Mouse (Mus musculus): ENCODE data around the gene Zdhhc12. TPM values are rescaled to one million over a fixed set of nuclear protein-coding genes. Genes with fewer than 3 reads are reported as not detected.
A peak's percentile ranks its signal among the peaks of the same experiment; 100 is the strongest.
"Not testable (repeated sequence)": the region's sequence is repeated elsewhere in the genome, so short reads cannot be mapped to it uniquely, and the experiment has no call there.

The Zdhhc12 gene
- polyA plus RNA-seq, 1 experiment from 2014 or later = 36.3 TPM

DNA sequence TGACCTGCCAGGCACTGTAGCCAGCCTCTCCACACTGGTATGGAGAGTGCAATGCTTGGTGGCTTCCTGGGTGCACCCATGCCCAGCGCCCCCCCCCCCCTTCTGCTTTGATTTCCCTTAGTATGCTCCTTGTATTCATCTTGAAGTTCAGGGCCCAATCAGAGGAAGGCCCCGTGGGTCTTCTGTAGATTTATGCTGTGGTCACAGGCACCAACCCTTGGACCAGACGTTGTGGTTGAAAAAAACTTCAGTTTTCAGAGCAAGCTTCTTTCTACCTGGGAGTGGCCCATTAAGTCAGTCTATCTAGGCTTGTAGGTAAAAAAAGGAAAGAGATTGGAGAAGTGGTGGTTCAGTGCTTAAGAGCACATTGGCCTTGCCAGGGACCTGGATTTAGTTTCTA, 29.7 kb downstream of the Zdhhc12 start:
- Histone ChIP-seq H3K4me3 (ENCODE audit: low read length) (peak overlapping the region; percentile 68), H3K4me1 (ENCODE audit: control insufficient read depth, insufficient read depth, low read length) (peaks cover 22% of the 10 kb centered on the region), H3K9me3 (ENCODE audit: control insufficient read depth, low read length) (no peaks in the 10 kb centered on the region), H3K4me2 (replicated peaks; ENCODE audit: low read depth, low read length) (peak overlapping the region; percentile 86), H3K9ac (ENCODE audit: low read depth, low read length) (peak overlapping the region; percentile 73), H3K27ac (ENCODE audit: low read depth, low read length) (no peak overlapping the region; the same call in 1 of the 2 replicates), H3K36me3 (ENCODE audit: control insufficient read depth, insufficient read depth, low read length) (peaks cover 10% of the 10 kb centered on the region), H3K27me3 (ENCODE audit: control insufficient read depth, insufficient read depth, low read length) (no peaks in the 10 kb centered on the region)
- ATAC-seq (ENCODE audit: low FRiP score, low TSS enrichment) = no peak
- 7% methylated on average over 3 of the region's 3 CpGs for WGBS

DNA sequence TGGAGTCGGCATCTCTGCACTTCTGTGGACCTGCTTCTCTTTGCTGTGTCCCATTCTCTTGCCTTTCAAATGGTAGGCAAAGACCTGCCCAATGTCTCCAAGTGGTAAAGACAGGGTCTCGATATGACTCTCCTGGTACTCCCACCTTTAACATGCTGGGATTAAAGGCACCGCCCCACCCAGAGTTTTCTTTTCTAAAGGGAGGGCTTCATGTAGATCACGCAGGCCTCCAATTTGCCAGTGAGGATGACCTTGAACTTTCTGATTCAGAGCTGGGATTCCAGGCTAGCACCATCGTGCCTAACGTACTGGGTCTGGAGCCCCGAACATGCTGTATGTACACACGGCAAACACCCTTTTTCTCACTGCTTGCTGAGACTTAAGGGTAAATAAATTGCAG, 30.2 kb downstream of the Zdhhc12 start:
- Histone ChIP-seq H3K4me2 (replicated peaks; ENCODE audit: low read depth, low read length) (peak overlapping the region; percentile 86), H3K27me3 (ENCODE audit: control insufficient read depth, insufficient read depth, low read length) (no peaks in the 10 kb centered on the region)
- 2% methylated on average over 8 of the region's 8 CpGs for WGBS

DNA sequence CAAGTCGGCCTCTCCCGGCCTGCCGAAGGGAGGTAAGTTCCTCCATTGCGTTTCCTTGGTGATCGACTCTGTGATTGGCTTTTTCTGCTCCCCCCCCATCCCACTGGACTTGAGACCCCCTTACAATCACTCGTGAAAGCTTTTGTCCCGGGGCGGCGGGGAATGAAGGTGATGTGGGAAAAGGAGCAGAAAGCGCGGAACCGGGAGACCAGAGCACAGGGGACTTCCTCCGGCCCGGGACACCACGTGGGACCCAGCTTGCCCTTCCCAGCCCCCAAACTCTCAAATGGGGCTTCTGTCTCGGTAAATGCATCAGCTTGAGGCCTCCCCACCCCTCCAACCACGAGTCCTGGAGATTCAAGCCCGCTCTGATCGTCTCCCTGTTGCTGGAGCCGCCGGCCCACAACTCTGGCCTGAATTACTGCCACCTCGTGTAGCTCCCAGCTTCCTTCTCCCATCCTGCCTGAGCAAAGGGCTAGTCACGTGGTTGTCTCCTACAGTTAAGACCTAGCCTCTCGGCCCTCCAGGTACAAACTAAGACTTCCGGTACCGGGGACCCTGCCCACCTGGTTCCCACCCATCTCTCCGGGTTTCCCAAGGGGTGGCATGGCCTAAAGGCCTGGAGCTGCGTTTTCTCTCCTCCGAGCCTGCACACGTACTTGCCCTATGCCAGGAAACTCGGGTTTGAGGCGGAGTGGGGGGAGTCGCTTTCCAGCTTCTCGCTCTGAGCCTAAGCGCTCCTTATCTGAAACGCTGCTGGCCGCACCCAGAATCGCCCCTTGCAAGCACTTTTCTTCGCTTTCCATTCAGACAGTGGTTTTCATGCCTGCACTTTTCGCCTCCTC, 31.0 kb downstream of the Zdhhc12 start:
- H3K36me3 ChIP-seq (ENCODE audit: control insufficient read depth, insufficient read depth, low read length) = no peaks in the 10 kb centered on the region
- peak overlapping the region; percentile 68 for H3K4me3 ChIP-seq (ENCODE audit: low read length)
- ATAC-seq (ENCODE audit: low FRiP score, low TSS enrichment) = peak; percentile 25; the same call in 1 of the 2 replicates
- H3K4me2 ChIP-seq (replicated peaks; ENCODE audit: low read depth, low read length) = peak overlapping the region; percentile 86
- H3K4me1 ChIP-seq (ENCODE audit: control insufficient read depth, insufficient read depth, low read length) = peaks cover 15% of the 10 kb centered on the region
- under 1% methylated on average over 40 of the region's 40 CpGs for WGBS
- H3K9ac ChIP-seq (ENCODE audit: low read depth, low read length) = peak overlapping the region; percentile 73
- no peaks in the 10 kb centered on the region for H3K9me3 ChIP-seq (ENCODE audit: control insufficient read depth, low read length)
- H3K27ac ChIP-seq (ENCODE audit: low read depth, low read length) = peak overlapping the region; percentile 95
- no peaks in the 10 kb centered on the region for H3K27me3 ChIP-seq (ENCODE audit: control insufficient read depth, insufficient read depth, low read length)

More for the DNA sequence above, 30.2 kb downstream of the Zdhhc12 start:
- ATAC-seq (ENCODE audit: low FRiP score, low TSS enrichment) = no peak
- H3K9ac ChIP-seq (ENCODE audit: low read depth, low read length) = peak overlapping the region; percentile 73
- H3K4me3 ChIP-seq (ENCODE audit: low read length) = peak overlapping the region; percentile 68
- H3K4me1 ChIP-seq (ENCODE audit: control insufficient read depth, insufficient read depth, low read length) = peaks cover 18% of the 10 kb centered on the region
- peaks cover 4% of the 10 kb centered on the region for H3K36me3 ChIP-seq (ENCODE audit: control insufficient read depth, insufficient read depth, low read length)
- no peaks in the 10 kb centered on the region for H3K9me3 ChIP-seq (ENCODE audit: control insufficient read depth, low read length)
- H3K27ac ChIP-seq (ENCODE audit: low read depth, low read length) = peak overlapping the region; percentile 95

DNA sequence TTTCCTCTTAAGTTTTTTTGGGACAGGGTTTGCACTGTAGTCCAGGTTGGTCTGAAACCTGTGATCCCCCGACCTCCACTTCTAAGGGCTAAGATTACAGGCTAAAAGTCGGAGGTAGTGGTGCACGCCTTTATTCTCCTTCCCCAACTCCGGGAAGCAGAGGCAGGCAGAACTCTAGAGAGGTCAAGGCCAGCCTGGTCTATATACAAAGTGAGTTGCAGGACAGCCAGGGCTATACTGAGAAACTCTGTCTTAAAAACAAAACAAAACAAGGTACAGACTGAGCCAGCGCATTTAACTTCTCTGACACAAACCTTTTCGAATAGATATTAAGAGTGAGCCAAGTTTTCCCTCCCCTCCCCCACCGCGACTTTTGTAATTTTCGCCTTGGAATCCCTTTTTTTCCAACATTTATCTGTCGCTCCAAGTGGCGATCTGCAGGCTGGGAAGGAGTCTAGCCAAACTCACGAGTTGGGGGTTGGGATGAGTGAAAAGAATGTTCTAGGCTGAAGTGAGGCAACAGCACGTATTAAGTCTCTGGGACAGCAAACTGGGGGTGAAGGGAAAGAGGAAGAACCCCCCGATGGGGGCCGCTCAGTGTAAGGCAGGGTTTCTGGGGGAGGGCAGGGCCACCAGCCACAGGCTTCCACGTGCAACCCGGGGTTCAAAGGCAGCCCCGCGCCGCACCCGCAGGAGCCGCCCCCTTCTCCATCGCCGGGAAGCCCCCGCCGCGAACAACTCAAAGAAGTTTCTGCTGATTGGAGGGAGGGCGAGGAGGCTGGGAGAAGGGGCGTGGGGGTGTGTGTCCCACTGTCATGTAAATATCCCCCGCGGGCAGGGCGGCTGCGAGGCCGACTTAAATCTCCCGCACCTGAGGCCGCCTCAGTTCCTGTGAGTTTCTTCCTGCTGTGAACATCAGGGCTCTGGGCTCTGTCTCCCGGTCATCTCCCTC, 32.0 kb downstream of the Zdhhc12 start:
- Histone ChIP-seq H3K36me3 (ENCODE audit: control insufficient read depth, insufficient read depth, low read length) (no peaks in the 10 kb centered on the region), H3K4me1 (ENCODE audit: control insufficient read depth, insufficient read depth, low read length) (peaks cover 19% of the 10 kb centered on the region), H3K9me3 (ENCODE audit: control insufficient read depth, low read length) (no peaks in the 10 kb centered on the region), H3K27ac (ENCODE audit: low read depth, low read length) (peak overlapping the region; percentile 95), H3K9ac (ENCODE audit: low read depth, low read length) (peak overlapping the region; percentile 73), H3K4me2 (replicated peaks; ENCODE audit: low read depth, low read length) (peak overlapping the region; percentile 86), H3K27me3 (ENCODE audit: control insufficient read depth, insufficient read depth, low read length) (no peaks in the 10 kb centered on the region), H3K4me3 (ENCODE audit: low read length) (peak overlapping the region; percentile 68)
- 9% methylated on average over 36 of the region's 37 CpGs for WGBS
- peak; percentile 2; the same call in 1 of the 2 replicates for ATAC-seq (ENCODE audit: low FRiP score, low TSS enrichment)

DNA sequence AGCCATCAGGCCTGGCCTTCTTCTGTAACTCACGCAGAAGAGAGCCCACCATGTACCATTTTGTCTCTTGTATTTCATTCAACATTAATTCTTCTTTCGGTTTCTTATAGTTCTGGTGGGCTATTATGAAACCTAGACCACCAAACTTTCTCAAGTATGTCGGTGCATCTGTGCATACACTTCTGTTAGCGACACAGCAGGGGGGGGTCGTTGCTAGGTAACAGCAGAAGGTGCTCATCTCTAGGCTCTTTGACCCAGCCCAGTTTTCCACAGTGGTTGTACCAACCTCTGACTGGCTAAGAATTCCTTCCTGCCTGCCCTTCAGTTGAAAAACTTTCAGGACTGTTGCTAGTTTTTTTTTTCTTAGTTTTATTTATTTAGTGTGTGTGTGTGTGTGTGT, 35.0 kb downstream of the Zdhhc12 start:
- no peak for ATAC-seq (ENCODE audit: low FRiP score, low TSS enrichment)
- H3K27ac ChIP-seq (ENCODE audit: low read depth, low read length) = no peak overlapping the region

DNA sequence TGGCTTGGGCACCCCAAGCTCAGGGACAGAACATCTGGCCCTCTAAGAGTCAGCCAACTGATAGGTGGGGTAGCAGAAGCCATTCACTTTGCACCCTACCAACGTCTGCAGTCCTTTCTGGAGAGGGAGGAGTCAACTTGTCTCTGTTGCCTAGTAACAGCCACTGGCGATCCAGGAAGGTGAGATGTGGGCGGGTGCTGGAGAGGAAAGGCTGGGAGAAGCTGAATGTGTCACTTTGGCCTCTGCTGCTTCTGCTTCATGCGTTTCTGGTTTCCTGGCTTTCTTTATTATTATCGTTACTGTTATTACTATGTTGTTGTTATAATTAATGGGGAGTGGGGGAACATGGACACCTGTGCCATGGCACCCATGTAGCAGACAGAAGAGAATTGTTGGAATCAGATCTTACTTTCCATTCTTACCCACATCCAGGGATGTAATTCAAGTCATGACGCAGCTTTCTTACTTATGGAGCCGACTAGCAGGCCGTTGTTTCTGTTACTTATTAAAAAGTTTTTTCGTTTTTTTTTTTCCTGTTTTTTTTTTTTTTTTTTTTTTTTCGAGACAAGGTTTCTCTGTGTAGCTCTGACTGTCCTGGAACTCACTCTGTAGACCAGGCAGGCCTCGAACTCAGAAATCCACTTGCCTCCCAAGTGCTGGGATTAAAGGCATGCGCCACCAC, 36.1 kb downstream of the Zdhhc12 start, which contains the start of gene Set:
Gene Set (plus strand): TSS at position 156 of the 682 bp plus-strand sequence.
- Histone ChIP-seq H3K4me2 (replicated peaks; ENCODE audit: low read depth, low read length) (no peak within 1 kb of the TSS), H3K27me3 (ENCODE audit: control insufficient read depth, insufficient read depth, low read length) (no peaks in the 10 kb centered on the region), H3K4me3 (ENCODE audit: low read length) (no peak within 1 kb of the TSS), H3K4me1 (ENCODE audit: control insufficient read depth, insufficient read depth, low read length) (peaks cover 4% of the 10 kb centered on the region; the same call in 1 of the 2 replicates), H3K36me3 (ENCODE audit: control insufficient read depth, insufficient read depth, low read length) (no peaks in the 10 kb centered on the region), H3K9me3 (ENCODE audit: control insufficient read depth, low read length) (no peaks in the 10 kb centered on the region), H3K27ac (ENCODE audit: low read depth, low read length) (no peak within 1 kb of the TSS), H3K9ac (ENCODE audit: low read depth, low read length) (no peak within 1 kb of the TSS)
- 43% methylated on average over 12 of the region's 12 CpGs for WGBS
- ATAC-seq (ENCODE audit: low FRiP score, low TSS enrichment) = no peak

More for the DNA sequence above, 35.0 kb downstream of the Zdhhc12 start:
- Histone ChIP-seq H3K4me3 (ENCODE audit: low read length) (no peak overlapping the region), H3K9me3 (ENCODE audit: control insufficient read depth, low read length) (no peaks in the 10 kb centered on the region), H3K4me2 (replicated peaks; ENCODE audit: low read depth, low read length) (no peak overlapping the region), H3K27me3 (ENCODE audit: control insufficient read depth, insufficient read depth, low read length) (no peaks in the 10 kb centered on the region), H3K9ac (ENCODE audit: low read depth, low read length) (no peak overlapping the region), H3K36me3 (ENCODE audit: control insufficient read depth, insufficient read depth, low read length) (no peaks in the 10 kb centered on the region), H3K4me1 (ENCODE audit: control insufficient read depth, insufficient read depth, low read length) (peaks cover 9% of the 10 kb centered on the region)
- 72% methylated on average over 5 of the region's 5 CpGs for WGBS

DNA sequence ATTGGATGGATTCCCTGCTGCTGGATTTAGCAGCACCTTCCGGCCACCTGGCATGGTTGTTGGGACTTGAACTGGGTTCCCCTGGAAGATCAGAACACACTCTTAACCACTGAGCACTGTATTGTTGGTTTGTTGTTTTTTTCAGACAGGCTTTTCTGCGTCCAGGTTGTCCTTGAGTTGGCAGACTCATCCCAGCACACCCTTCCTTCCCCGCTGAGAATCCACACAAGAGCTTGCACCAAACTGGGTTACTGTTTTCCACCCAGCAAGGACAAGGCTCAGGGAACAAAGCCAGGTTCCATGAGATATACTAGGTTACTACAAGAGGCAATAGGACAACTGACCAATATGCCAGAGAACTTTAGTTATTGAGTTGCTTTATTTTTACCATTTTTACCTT, 36.7 kb downstream of the Zdhhc12 start:
- H3K9me3 ChIP-seq (ENCODE audit: control insufficient read depth, low read length) = no peaks in the 10 kb centered on the region
- H3K9ac ChIP-seq (ENCODE audit: low read depth, low read length) = no peak overlapping the region
- H3K36me3 ChIP-seq (ENCODE audit: control insufficient read depth, insufficient read depth, low read length) = no peaks in the 10 kb centered on the region
- no peak overlapping the region for H3K4me2 ChIP-seq (replicated peaks; ENCODE audit: low read depth, low read length)
- H3K4me1 ChIP-seq (ENCODE audit: control insufficient read depth, insufficient read depth, low read length) = peaks cover 4% of the 10 kb centered on the region; the same call in 1 of the 2 replicates
- H3K4me3 ChIP-seq (ENCODE audit: low read length) = no peak overlapping the region
- no peak for ATAC-seq (ENCODE audit: low FRiP score, low TSS enrichment)
- no peaks in the 10 kb centered on the region for H3K27me3 ChIP-seq (ENCODE audit: control insufficient read depth, insufficient read depth, low read length)
- no peak overlapping the region for H3K27ac ChIP-seq (ENCODE audit: low read depth, low read length)
- 88% methylated on average over 3 of the region's 3 CpGs for WGBS

DNA sequence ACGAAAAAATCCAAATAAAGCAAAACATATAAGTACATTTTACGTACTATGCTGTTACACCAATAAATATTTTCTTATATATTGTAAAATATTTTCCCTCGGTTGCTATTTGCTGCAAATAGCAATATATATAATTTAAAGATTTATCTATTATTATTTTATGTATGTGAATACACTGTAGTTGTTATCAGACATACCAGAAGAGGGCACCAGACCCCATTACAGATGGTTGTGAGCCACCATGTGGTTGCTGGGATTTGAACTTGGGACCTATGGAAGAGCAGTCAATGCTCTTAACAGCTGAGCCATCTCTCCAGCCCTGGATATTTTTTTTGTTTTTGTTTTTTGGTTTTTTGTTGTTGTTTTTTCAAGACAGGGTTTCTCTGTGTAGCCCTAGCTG, 38.1 kb downstream of the Zdhhc12 start:
- H3K4me3 ChIP-seq (ENCODE audit: low read length); H3K27ac ChIP-seq (ENCODE audit: low read depth, low read length); H3K9me3 ChIP-seq (ENCODE audit: control insufficient read depth, low read length); ATAC-seq (ENCODE audit: low FRiP score, low TSS enrichment); H3K4me2 ChIP-seq (replicated peaks; ENCODE audit: low read depth, low read length); H3K4me1 ChIP-seq (ENCODE audit: control insufficient read depth, insufficient read depth, low read length); H3K9ac ChIP-seq (ENCODE audit: low read depth, low read length); H3K36me3 ChIP-seq (ENCODE audit: control insufficient read depth, insufficient read depth, low read length); H3K27me3 ChIP-seq (ENCODE audit: control insufficient read depth, insufficient read depth, low read length): not testable (repeated sequence)
- 96% methylated on average over 3 of the region's 3 CpGs for WGBS

Data from kidney, embryonic 14.5 days (tissue).